Mouse (Mus musculus) midbrain, embryonic 11.5 days (tissue): ENCODE data around the gene Aars2. TPM values are rescaled to one million over a fixed set of nuclear protein-coding genes. Genes with fewer than 3 reads are reported as not detected.

ENCODE experiments used
- ATAC-seq: fragments of 200-750 bp; cut with Nextera tagmentation; 2 replicates; pipeline ENCODE4 v1.8.0; 2017; ENCODE audit warnings: moderate TSS enrichment, moderate library complexity; ENCODE audit not compliant: low FRiP score
- DNase-seq: peaks from one replicate; pipeline ENCODE4 v3.0.0; 2015; ENCODE audit warnings: low spot score; ENCODE audit errors: missing footprints
- H3K27ac ChIP-seq: fragments of 300-500 bp; sonication (generic); 2 replicates; pipeline ENCODE4 v1.5.1; 2014; ENCODE audit warnings: low read depth, low read length
- H3K27me3 ChIP-seq: fragments of 300-500 bp; sonication (generic); 2 replicates; pipeline ENCODE4 v1.6.1; 2014; ENCODE audit warnings: mild to moderate bottlenecking, low read length, moderate library complexity, mixed read lengths; ENCODE audit not compliant: control insufficient read depth, insufficient read depth
- H3K36me3 ChIP-seq: fragments of 300-500 bp; sonication (generic); 2 replicates; pipeline ENCODE4 v1.6.1; 2014; ENCODE audit warnings: mild to moderate bottlenecking, low read length, moderate library complexity, mixed read lengths; ENCODE audit not compliant: control insufficient read depth, insufficient read depth
- H3K4me1 ChIP-seq: fragments of 300-500 bp; sonication (generic); 2 replicates; pipeline ENCODE4 v1.6.1; 2014; ENCODE audit warnings: low read length; ENCODE audit not compliant: control insufficient read depth, insufficient read depth
- H3K4me2 ChIP-seq: fragments of 300-500 bp; sonication (generic); 2 replicates; pipeline ENCODE4 v1.6.1; 2014; ENCODE audit warnings: mild to moderate bottlenecking, moderate library complexity
- H3K4me3 ChIP-seq: fragments of 300-500 bp; sonication (generic); 2 replicates; pipeline ENCODE4 v1.5.1; 2014; ENCODE audit warnings: low read depth, low read length
- H3K9ac ChIP-seq: fragments of 300-500 bp; sonication (generic); 2 replicates; pipeline ENCODE4 v1.6.1; 2014; ENCODE audit warnings: low read length
- H3K9me3 ChIP-seq: fragments of 300-500 bp; sonication (generic); 2 replicates; pipeline ENCODE4 v1.6.1; 2016; ENCODE audit warnings: low read length; ENCODE audit not compliant: control insufficient read depth
- WGBS: fragments of 180-500 bp; shearing (Covaris S2); extraction: QIAGEN DNeasy Blood & Tissue Kit; methylation state at CpG from one replicate; pipeline ENCODE4 v1.1.7; 2014; 5-methylcytosine and 5-hydroxymethylcytosine counted together
- polyA plus RNA-seq: library from polyadenylated mRNA; unstranded; fragments of >200 nt; fragmentation: Nextera tagmentation; extraction: Ambion mirVana; gene quantifications from 2 replicates; pipeline ENCODE4 v1.2.1, GENCODE M21; 2014

Gene Aars2
- polyA plus RNA-seq, 1 experiment from 2014 or later, result 18.1 TPM

GRCm38 (mm10) chr17:45510871-45511270 lies 4.2 kb downstream of the Aars2 start:
- Histone ChIP-seq H3K4me3 (no peak overlapping the region), H3K4me2 (no peak overlapping the region), H3K9ac (no peak overlapping the region), H3K9me3 (no peaks in the 10 kb centered on the region), H3K4me1 (peaks cover 6% of the 10 kb centered on the region; the same call in 1 of the 2 replicates), H3K27me3 (no peaks in the 10 kb centered on the region), H3K36me3 (peaks cover 2% of the 10 kb centered on the region), H3K27ac (no peak overlapping the region)
- DNase-seq (no peak), ATAC-seq (no peak)
- WGBS, result 98% methylated on average over 4 of the region's 4 CpGs

GRCm38 (mm10) chr17:45511757-45512156 lies 5.1 kb downstream of the Aars2 start:
- H3K27ac ChIP-seq, result no peak overlapping the region
- H3K9me3 ChIP-seq, result no peaks in the 10 kb centered on the region
- H3K4me2 ChIP-seq, result no peak overlapping the region
- peaks cover 3% of the 10 kb centered on the region for H3K4me1 ChIP-seq
- ATAC-seq (no peak), DNase-seq (no peak)
- H3K36me3 ChIP-seq, result peaks cover 2% of the 10 kb centered on the region
- H3K4me3 ChIP-seq, result no peak overlapping the region
- no peaks in the 10 kb centered on the region for H3K27me3 ChIP-seq
- H3K9ac ChIP-seq, result no peak overlapping the region
- 96% methylated on average over 4 of the region's 4 CpGs for WGBS

GRCm38 (mm10) chr17:45515204-45515726 lies 8.6 kb downstream of the Aars2 start:
- Histone ChIP-seq H3K9me3 (no peaks in the 10 kb centered on the region), H3K27me3 (no peaks in the 10 kb centered on the region), H3K4me2 (no peak overlapping the region), H3K27ac (no peak overlapping the region), H3K9ac (no peak overlapping the region), H3K4me1 (no peaks in the 10 kb centered on the region; the same call in none of the 2 replicates), H3K36me3 (peaks cover 7% of the 10 kb centered on the region), H3K4me3 (no peak overlapping the region)
- no peak; the same call in 1 of the 2 replicates for ATAC-seq
- no peak for DNase-seq
- WGBS, result 47% methylated on average over 15 of the region's 15 CpGs

GRCm38 (mm10) chr17:45515806-45516205 lies 9.2 kb downstream of the Aars2 start:
- no peaks in the 10 kb centered on the region for H3K27me3 ChIP-seq
- no peak for DNase-seq
- no peak overlapping the region for H3K9ac ChIP-seq
- H3K27ac ChIP-seq, result no peak overlapping the region
- no peaks in the 10 kb centered on the region for H3K9me3 ChIP-seq
- peaks cover 5% of the 10 kb centered on the region; the same call in 1 of the 2 replicates for H3K36me3 ChIP-seq
- H3K4me3 ChIP-seq, result no peak overlapping the region
- no peak overlapping the region for H3K4me2 ChIP-seq
- 88% methylated on average over 10 of the region's 10 CpGs for WGBS
- no peaks in the 10 kb centered on the region; the same call in none of the 2 replicates for H3K4me1 ChIP-seq
- no peak for ATAC-seq

- Histone ChIP-seq H3K9me3 (no peaks in the 10 kb centered on the region), H3K36me3 (0 out of 2 replicates have a peak, but pooled peaks cover 5% of the 10 kb centered on the region), H3K27ac (no peak overlapping the region), H3K9ac (no peak overlapping the region), H3K27me3 (no peaks in the 10 kb centered on the region), H3K4me3 (no peak overlapping the region), H3K4me2 (no peak overlapping the region), H3K4me1 (no peaks in the 10 kb centered on the region; the same call in none of the 2 replicates)
- WGBS, result 56% methylated on average over 8 of the region's 8 CpGs
- DNase-seq, result peak; percentile 98
- ATAC-seq, result peak; percentile 45; the same call in 1 of the 2 replicates
Observed at GRCm38 (mm10) chr17:45516488-45516887, 9.8 kb downstream of the Aars2 start.

- no peak for ATAC-seq
- Histone ChIP-seq H3K4me3 (no peak overlapping the region), H3K36me3 (0 out of 2 replicates have a peak, but pooled peaks cover 5% of the 10 kb centered on the region), H3K9ac (no peak overlapping the region), H3K9me3 (no peaks in the 10 kb centered on the region), H3K4me1 (no peaks in the 10 kb centered on the region; the same call in none of the 2 replicates), H3K27ac (no peak overlapping the region), H3K4me2 (no peak overlapping the region), H3K27me3 (no peaks in the 10 kb centered on the region)
- WGBS, result 96% methylated on average over 21 of the region's 21 CpGs
- no peak for DNase-seq
Observed at GRCm38 (mm10) chr17:45517135-45517534, 10.5 kb downstream of the Aars2 start.

GRCm38 (mm10) chr17:45517549-45518215 lies 11.0 kb downstream of the Aars2 start:
- WGBS, result 93% methylated on average over 28 of the region's 28 CpGs
- ATAC-seq, result no peak
- Histone ChIP-seq H3K27me3 (no peaks in the 10 kb centered on the region), H3K4me1 (peaks cover 2% of the 10 kb centered on the region), H3K9me3 (no peaks in the 10 kb centered on the region), H3K4me2 (no peak overlapping the region), H3K36me3 (0 out of 2 replicates have a peak, but pooled peaks cover 5% of the 10 kb centered on the region), H3K9ac (no peak overlapping the region), H3K27ac (no peak overlapping the region), H3K4me3 (no peak overlapping the region)
- DNase-seq, result no peak

- ATAC-seq (no peak), DNase-seq (no peak)
- peaks cover 6% of the 10 kb centered on the region for H3K4me1 ChIP-seq
- no peak overlapping the region for H3K27ac ChIP-seq
- H3K4me2 ChIP-seq, result no peak overlapping the region
- 89% methylated on average over 12 of the region's 12 CpGs for WGBS
- 0 out of 2 replicates have a peak, but pooled peaks cover 5% of the 10 kb centered on the region for H3K36me3 ChIP-seq
- H3K4me3 ChIP-seq, result no peak overlapping the region
- no peak overlapping the region for H3K9ac ChIP-seq
- H3K27me3 ChIP-seq, result no peaks in the 10 kb centered on the region
- H3K9me3 ChIP-seq, result no peaks in the 10 kb centered on the region
Observed at GRCm38 (mm10) chr17:45518766-45519475, 12.3 kb downstream of the Aars2 start.

GRCm38 (mm10) chr17:45520136-45520535 lies 13.5 kb downstream of the Aars2 start:
- 85% methylated on average over 11 of the region's 11 CpGs for WGBS
- H3K36me3 ChIP-seq, result 0 out of 2 replicates have a peak, but pooled peaks cover 5% of the 10 kb centered on the region

More at GRCm38 (mm10) chr17:45520136-45520535, 13.5 kb downstream of the Aars2 start:
- Histone ChIP-seq H3K4me3 (no peak overlapping the region), H3K9me3 (no peaks in the 10 kb centered on the region), H3K27ac (no peak overlapping the region), H3K4me2 (no peak overlapping the region), H3K9ac (no peak overlapping the region), H3K4me1 (peaks cover 6% of the 10 kb centered on the region), H3K27me3 (peaks cover 4% of the 10 kb centered on the region; the same call in 1 of the 2 replicates)
- no peak for ATAC-seq
- no peak for DNase-seq
